Mouse (Mus musculus): Measurements from ENCODE around the gene Mylk3. TPM values are rescaled to one million over a fixed set of nuclear protein-coding genes. Genes with fewer than 3 reads are reported as not detected.

Gene Mylk3
- total RNA-seq, 2 experiments from 2014 or later, result 367 to 440 TPM

DNA sequence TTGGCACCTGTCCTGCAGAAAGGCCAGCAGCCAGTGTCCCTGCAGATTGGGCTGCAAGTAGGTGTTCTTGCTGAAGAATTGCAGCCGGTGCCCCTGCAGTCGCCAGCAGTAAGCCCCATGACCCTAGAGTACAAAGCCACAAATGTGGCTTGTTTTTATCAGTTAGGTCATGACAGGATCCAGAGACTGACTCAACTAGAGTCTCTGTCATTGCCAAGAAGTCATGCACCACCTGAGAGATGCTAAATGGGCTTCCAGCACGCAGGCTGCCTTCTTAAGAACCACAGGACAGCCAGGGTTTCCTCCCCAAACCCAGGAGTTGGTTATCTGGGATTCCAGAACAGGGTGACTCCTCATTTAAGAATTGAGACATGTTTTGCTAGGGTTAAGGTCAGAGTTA, 8.9 kb upstream of the Mylk3 start:
- no peak for DNase-seq (ENCODE audit: low spot score)
- intact Hi-C loops (cut with DNase I), result loop anchor here (5.0 kb wide), 2 partner anchors 33 to 78 kb away; no protein-coding TSS in a partner anchor

DNA sequence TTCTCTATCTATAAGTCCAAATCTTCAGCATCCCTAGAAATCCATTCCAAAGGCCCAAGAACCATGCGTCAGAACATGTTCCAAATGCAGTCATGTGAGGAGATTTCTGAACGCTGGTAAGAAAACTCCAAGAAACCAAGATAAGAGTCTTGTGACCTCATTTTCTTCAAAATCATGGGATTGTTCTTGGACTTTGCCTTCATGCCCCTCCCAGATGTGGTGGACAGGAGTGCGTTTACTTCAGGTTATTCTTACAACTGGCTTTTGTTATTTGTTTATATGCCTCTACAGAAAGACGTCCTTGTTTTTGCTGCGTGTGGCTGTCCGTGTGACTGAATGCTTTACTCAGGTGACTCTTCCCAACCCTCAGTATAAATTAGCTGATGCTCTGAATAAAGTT, 7.1 kb upstream of the Mylk3 start:
- intact Hi-C loops (cut with DNase I), result no loop called here

DNA sequence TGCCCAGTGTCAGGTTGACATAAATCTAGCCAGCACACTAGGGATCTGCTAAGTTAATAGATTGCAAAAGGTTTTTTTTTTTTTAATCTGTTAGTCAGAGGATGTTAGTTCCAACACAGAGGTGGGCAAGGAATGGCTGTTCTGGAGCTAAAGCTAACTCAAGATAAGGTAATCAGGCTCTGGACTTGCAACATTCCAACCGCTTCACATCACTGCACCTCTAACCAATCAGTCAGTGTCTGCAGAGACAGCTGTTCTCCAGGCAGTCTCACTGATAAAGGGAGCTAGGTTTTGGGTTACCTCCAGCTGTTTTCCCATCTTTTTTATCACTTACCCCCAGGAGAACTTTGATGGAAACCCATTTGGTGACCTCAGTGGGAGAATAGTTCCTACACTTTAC, 5.3 kb upstream of the Mylk3 start:
- intact Hi-C loops (cut with DNase I), result no loop called here

More for the DNA sequence above, 7.1 kb upstream of the Mylk3 start:
- no peak for DNase-seq (ENCODE audit: low spot score)

DNA sequence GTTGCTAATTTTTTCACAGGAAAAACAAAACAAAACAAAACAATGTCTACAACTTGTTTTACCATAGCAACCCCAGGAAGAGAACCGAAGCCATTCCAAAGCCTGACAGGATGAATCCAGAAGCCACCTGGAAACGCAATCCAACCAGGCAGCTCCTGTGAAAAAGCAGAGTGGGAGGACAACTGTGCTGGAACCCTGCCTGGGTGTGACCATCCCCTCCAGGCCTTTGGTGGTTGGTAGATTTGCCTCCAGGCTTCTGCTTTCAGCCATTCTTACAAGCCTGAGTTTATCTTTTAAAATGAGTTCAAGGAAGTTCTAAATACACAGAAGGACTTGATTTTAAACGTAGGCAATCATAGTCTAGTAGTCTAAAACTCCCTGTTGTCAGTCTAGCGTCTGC, 4.2 kb downstream of the Mylk3 start:
- DNase-seq (ENCODE audit: low spot score), result no peak
- intact Hi-C loops (cut with DNase I), result loop anchor here (2.0 kb wide), 1 partner anchor 17 kb away; no protein-coding TSS in a partner anchor

More for the DNA sequence above, 5.3 kb upstream of the Mylk3 start:
- no peak for DNase-seq (ENCODE audit: low spot score)

DNA sequence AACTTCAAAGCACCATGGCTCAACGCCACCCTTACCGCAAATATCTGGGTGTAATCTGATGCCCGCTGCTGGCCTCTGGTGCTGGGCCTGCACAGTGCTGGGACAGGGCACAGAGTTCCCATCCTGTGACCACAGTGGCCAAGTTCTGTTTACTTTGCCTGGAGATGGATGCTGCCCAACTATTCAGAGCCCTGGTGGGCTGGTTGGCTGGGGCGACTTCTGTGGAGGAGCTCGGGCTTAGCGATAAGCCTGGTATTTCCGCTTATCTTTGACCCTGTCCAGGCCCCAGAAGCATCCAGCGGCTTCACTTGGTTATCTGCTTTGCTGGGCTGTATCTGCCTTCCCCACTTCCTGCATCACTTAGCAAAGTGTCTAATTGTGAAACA, 5.3 kb downstream of the Mylk3 start:
- intact Hi-C loops (cut with DNase I), result loop anchor here (2.0 kb wide), 1 partner anchor 16 kb away; no protein-coding TSS in a partner anchor
- peak; percentile 65 for DNase-seq (ENCODE audit: low spot score)

DNA sequence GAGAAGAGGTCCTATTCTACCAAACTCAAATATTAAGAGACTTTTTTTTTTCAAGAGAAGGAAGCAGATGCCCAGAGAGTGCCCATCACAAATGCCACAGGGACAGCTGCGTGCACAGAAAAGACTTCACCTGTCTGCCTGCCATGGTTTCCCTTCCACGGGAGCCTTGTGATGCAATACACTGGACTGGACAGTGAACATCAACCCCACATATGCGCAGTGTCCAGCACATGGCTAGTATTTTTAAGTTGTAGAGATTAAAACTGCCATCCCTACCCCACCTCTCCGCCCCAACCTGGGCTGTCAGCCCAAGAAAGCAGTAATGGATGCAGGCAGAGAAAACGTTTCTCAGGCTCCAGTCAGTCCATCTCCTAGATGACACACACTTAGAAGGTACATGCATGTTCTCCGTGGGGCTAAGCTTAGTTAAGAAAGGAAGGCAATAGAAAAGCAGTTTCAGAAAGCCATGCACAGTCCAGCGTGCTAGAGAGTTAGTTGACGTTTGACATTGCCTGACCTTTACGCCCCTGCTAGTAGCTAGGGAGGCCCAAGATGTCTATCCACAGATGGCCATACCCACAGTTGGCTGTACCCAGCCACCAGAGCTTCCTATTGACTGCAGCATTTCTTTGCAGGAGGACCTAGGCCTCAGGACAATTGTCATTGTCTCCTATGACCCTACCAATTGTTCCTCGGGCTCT, 5.9 kb downstream of the Mylk3 start:
- intact Hi-C loops (cut with DNase I), result loop anchor here (2.0 kb wide), 1 partner anchor 15 kb away; no protein-coding TSS in a partner anchor
- DNase-seq (ENCODE audit: low spot score), result no peak

DNA sequence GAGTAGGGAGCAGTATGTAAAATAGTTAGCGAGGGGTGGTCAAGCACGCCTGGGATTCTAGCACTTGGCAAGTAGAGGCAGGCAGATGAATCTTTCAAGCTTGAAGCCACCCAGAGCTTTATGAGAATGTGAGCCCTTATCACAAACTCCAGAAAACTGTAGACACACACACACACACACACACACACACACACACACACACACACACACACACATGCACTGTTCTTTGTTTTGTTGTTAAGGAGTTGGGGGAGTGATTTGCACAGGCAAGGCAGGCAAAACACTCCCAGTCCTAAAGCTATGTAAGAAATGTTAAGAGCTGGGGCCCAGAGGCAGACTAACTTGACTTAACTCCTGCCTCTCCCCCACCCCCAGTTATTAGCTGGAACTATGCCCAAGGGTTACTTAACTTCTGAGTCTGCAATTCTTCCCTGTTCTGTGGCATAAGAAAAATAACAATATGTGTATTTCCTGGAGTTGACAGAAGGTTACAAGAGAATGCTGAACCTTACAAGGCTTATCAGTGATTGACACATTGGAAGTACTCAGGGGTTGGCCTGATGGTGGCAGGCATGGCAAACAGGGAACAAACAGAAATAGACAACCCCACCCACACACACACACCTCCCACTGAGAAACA, 6.9 kb downstream of the Mylk3 start:
- intact Hi-C loops (cut with DNase I), result no loop called here
- peak; percentile 13 for DNase-seq (ENCODE audit: low spot score)

DNA sequence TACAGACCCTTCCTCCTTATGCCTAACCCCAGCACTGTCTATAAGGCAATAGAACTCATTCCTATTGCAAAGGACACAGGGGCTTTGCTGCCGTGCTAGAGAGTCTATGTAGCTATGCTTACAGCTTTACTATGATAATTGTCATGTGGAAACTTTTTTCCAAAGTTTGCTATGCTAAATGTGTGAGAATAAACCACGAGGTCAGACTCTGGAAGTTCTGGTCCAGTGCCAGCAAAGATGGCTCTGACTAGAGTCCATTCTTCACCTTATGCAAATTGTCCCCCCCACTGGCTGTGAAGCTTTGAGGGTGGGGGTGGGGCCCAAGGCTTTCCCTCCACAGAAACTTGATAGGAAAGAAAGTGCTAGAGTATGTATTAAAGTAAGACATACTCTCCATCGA, 9.6 kb downstream of the Mylk3 start:
- intact Hi-C loops (cut with DNase I), result no loop called here
- no peak for DNase-seq (ENCODE audit: low spot score)

DNA sequence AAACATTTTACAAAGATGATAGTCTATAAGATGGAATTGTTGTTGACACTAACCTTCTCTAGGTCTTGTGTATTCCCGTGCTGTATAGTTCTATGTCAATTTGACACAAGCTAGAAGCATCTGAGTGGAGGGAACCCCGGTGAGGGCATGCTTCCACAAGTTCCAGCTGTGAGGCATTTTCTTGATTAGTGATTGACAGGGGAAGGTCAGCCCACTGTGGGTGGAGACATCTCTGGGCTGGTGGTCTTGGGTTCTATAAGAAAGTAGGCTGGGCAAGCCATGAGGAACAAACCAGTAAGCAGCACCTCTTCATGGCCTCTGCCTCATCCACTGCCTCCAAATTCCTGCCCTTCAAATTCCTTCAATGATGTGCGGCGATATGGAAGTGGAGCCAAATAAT, 11.9 kb downstream of the Mylk3 start:
- intact Hi-C loops (cut with DNase I), result no loop called here
- DNase-seq (ENCODE audit: low spot score), result no peak

DNA sequence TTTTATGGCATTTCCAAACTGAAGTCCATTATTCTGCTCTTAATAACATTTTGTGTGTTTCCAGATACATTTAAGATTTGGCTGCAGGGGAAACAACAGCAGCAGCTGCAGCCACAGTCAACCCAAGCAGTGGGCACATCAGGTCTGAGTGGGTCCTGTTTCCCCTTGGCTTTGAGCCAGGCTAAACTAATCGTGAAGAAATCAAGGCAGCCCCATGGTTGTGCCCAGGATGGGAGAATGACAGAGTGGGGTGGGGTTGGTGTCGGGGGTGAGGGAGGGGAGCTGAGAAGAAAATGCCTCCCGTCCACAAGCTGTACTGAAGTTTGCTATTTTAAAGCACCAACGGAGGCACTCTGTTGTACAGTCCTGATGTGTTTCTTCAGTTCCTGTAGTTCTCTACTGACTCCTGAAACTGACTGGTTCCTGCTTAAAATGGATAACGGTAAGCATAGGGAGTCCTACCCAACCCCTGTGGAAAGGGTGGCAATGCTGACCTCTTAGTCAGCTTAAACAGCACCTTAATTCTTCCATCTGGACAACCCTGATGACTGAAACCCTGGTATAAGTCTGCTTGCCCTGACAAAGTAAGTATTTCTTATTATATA, 12.6 kb downstream of the Mylk3 start:
- no peak for DNase-seq (ENCODE audit: low spot score)
- intact Hi-C loops (cut with DNase I), result no loop called here

DNA sequence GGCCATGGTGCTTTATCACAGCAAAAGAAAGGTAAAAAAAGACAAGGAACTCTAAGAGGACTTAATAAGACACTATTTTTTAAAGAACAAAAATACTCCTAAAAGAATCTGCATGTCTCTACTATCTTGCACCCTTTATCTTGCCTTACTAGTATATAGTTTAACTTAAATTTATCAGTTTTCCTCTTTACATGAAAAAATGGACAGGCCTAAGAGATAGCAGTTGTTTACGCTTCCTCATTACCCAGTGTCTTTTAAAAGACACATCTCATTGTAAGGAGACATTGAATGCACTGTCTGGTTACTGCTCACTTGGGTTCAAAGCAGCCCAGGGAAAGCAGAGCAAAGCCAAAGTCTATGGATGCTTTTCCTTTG, 13.7 kb downstream of the Mylk3 start:
- no peak for DNase-seq (ENCODE audit: low spot score)
- intact Hi-C loops (cut with DNase I), result no loop called here

DNA sequence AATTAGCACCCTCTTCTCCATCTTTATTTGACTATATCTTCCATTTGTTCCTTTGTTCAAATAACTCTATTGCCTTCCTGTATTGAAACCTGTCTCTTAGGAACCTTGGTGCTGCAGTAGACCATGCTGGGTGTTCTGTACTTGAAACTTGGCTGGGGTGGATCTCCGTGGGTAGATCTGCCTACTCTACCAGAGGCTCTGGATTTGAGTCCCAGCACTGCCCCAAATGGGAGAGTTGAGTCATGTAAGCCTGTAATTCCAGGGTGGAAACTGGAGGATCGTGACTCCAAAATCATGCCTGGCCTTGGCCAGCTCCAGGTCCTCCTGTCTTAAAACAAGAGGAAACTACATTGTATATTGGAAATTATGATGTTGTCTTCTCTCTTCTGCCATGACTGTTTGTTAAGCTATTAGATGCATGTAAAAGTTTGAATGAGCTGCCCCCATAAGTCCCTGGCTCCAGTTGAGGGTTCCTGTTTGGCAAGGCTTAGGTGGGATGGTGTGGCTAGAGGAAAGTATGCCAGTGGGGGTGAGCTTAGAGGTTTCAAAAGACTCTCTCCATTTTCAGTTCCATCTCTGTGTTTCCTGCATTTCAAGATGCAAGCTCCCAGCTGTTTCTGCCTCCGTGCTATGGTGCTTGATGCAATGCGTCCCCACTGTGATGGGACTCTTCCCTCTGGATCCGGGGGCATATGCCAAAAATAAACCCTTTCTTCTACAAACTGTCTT, 14.2 kb downstream of the Mylk3 start:
- intact Hi-C loops (cut with DNase I), result no loop called here
- no peak for DNase-seq (ENCODE audit: low spot score)

DNA sequence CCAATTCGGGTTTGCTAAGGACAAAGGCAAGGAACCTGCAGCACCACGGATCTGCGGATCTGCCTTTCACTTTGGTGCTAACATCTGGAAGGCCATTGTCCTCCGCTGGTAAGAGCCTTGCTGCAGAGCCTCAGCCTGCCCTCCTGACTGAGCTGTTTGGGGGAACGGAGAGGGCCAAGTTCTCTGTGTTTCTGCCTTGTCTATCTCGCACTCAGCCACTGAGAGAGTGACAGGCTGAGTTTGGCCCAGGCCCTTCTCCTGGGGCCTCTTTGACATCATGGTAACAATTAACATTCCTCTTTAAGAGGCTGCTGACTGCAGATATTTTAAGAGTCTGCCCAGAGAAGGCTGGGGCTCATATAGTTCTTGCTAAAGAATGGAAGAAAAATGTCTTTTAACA, 21.0 kb downstream of the Mylk3 start:
- intact Hi-C loops (cut with DNase I), result loop anchor here (2.0 kb wide), 1 partner anchor 16 kb away; no protein-coding TSS in a partner anchor
- peak; percentile 22 for DNase-seq (ENCODE audit: low spot score)

DNA sequence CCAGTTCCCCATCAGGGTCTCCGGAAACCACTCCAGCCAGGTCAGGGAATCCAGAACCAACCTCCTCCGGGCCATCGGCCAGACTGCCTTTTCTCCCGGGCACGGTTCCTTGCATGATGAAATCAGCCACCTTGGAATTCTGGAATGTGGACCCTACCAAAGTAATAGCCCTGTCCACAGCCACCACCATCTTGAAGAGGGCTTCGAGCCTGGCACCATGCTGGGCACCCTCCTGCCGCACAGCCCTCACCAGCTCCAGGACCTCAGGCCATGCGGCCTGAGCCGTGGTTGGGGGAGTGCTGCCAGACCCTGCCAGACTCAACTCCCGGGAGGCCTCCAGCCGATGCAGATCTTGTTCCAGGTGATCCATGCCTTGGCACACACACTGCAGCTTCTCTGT, 21.5 kb downstream of the Mylk3 start:
- no peak for DNase-seq (ENCODE audit: low spot score)
- intact Hi-C loops (cut with DNase I), result loop anchor here (2.0 to 5.0 kb wide), 2 partner anchors 16 to 33 kb away; no protein-coding TSS in a partner anchor

DNA sequence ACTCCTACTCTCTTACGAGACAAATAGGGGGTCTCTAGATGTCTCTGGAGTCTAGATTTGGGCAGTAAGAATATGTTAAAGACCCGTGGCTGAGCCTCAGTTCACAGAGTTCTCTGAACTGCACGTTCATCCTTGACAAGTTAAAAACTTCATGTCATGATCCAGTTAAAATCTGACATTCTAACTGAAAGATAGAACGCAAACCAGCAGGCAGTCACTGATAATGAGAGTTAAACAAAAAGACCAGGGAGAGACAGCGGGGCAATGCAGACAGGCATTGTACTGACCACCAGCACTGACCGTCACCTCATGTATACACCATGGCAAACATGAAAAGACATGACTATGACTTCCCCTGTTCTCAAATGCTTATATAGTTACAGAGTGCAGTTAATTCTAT, 22.7 kb downstream of the Mylk3 start:
- no peak for DNase-seq (ENCODE audit: low spot score)
- intact Hi-C loops (cut with DNase I), result loop anchor here (5.0 kb wide), 1 partner anchor 34 kb away; no protein-coding TSS in a partner anchor

DNA sequence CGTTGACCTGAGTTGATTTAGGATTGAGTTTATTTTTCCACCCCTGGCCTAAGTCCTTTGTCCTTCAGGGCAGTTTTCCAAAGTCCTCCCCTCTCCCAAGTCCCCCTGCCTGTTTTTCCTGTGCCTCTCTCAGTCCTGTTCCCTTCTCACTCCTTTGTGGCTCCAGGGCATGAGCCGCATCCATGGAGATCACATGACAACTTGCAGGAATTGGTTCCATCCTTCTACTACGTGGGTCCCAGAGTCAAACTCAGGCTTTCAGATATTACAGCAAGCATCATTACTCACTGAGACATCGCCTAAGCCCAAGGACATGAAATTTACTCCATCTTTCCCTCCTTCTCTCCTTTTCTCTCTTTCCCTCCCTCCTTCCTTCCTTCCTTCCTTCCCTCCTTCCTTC, 23.9 kb downstream of the Mylk3 start:
- DNase-seq (ENCODE audit: low spot score), result no peak
- intact Hi-C loops (cut with DNase I), result loop anchor here (5.0 kb wide), 1 partner anchor 35 kb away; no protein-coding TSS in a partner anchor

DNA sequence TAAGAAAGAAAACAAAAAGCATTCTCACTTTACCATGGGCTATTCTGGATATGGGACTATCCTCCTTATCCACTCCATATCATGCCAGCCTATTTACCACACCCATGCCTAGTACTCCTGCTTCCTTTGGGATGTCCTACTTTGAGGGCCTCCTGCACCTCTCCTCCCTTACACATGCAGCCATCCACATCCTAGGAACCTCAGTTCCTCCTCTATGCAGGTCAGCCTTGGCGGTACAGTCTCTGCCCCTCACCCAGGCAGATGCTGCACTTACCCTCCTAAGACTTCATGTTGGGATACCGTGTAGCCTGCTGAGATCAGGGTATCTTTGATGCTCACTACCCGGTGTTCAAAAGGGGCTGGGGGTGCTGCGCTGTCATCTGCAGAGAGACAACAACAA, 32.9 kb downstream of the Mylk3 start:
- intact Hi-C loops (cut with DNase I), result no loop called here
- DNase-seq (ENCODE audit: low spot score), result no peak

DNA sequence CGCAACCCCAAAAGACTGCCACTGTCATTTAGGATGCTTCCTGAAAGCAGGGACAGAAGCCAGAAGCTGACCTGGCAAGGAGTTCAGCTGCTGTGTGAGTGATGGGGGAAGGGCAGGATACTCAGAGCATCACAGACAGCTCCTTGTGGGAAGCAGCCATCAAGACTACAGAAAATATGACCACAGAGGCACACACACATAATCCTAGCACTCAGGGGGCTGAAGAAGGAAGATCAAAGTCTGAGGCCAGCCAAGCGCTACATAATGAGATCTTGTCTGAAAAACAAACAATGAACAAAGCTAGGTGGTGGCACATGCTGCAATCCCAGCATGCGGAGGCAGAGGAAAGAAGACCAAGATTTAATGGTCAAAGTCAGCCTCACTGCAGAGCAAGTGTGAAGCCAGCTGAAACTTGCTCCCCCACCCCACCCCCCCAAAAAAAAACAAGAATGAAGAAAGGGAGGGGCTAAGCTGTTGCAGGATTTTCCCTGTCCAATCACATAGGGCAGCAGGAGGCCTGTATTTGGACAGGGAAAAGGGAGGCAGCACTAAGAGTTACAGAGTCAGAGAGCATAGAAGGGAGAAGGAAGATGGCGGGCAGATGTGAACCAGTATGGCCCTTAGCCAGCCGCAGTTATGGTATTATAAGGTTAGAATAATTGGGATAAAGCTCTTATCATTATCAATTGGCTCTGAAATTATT, 46.1 kb downstream of the Mylk3 start:
- DNase-seq (ENCODE audit: low spot score), result no peak
- intact Hi-C loops (cut with DNase I), result no loop called here

DNA sequence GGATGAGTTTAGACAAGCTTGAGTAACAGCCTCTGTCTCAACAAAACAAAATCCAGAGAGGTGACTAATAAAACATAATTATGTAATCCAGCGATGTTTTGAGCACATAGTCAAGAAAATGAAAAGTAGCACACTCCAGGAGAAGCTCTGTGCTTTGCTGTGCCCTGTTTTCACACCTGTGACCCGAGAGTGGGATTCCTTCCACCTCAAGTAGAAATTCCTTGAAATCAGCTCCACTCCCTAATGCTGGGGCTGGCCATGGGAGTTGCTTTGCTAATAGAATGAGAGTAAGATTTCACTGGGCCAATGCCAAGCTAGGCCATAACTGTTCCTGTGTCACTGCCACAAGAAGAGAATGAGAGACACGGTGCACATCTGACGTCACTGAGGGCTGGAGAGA, 48.5 kb downstream of the Mylk3 start:
- DNase-seq (ENCODE audit: low spot score), result no peak
- intact Hi-C loops (cut with DNase I), result no loop called here

All from heart, postnatal 25 days (tissue).